Mouse (Mus musculus) thymus, adult 2 months (tissue): ENCODE data around the gene Maz.

Experiments
- CTCF ChIP-seq: fragments of 200-500 bp; IDR thresholded peaks from 2 replicates; pipeline ENCODE4 v1.5.1; 2012; ENCODE audit warnings: mild to moderate bottlenecking, control low read depth, low read length, moderate library complexity, borderline replicate concordance; ENCODE audit not compliant: control insufficient read depth, poor library complexity, insufficient read depth; ENCODE audit errors: extremely low read depth
- POLR2A ChIP-seq: fragments of 200-500 bp; IDR thresholded peaks from 2 replicates; pipeline ENCODE4 v1.6.1; 2012; ENCODE audit warnings: mild to moderate bottlenecking, low read length, control low read depth, moderate library complexity; ENCODE audit not compliant: control insufficient read depth, poor library complexity, insufficient read depth; ENCODE audit errors: extremely low read depth

DNA sequence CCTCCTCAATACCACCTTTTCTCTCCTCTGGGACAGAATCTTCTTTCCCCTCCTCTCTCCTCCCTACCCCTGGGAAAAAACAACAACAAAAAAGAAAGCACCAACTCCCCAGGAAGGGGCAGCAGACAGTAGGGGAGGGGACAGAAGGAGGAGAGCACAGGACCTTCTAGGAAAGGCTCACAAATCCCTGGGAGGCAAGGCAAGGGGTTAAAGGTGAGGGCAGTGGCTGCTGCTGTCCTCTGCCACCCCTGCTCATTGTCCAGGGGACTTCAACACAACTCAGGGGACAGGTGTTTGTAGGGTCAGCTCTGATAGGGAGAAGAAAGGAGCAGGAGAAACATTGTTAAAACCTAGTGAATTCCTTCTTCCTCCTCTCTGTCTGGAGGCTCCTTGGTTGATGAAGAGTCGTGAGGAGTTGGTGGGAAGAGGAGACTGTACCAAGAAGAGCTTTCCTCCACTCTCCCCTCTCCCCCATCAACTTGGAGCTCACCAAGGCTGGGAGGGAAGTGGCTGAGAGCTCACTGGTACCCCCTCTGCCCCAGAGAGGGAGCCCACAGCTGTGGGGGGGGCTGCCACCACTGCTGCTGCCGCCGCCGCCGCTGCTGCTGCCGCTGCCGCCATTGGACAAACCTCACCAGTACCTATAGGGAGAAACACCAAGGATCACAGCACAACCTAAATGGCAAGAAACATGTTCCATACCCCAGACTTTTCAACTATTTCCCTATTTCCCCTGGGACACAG, 4.1 kb downstream of the Maz start:
- TF ChIP-seq POLR2A, result no peak
- no peak for TF ChIP-seq CTCF
